Mouse (Mus musculus): Measurements from ENCODE around the gene Mecom.

DNA sequence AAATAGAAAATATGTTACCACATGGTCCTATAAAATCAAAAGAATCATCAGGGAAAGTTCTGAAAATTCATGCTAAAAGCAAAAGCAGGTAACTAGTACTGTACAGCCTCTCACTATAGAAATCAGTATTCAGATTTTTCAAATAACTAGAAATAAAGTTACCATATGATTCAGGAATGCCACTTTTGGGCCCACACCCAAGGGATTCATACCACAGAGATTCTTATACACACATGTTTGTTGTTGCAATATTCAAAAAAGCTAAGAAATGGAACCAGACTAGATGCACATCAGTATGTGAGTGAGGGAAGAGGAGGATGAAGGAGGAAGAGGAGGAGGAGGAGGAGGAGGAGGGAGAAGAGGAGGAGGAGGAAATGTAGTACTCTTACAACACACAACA lies 106.2 kb downstream of the Mecom start:
- TF ChIP-seq CTCF (conservative IDR thresholded peaks at IDR 0.05; ENCODE audit: low read length) (no peak), POU5F1 (IDR thresholded peaks at IDR 0.05; ENCODE audit: borderline replicate concordance, low read length) (no peak), NANOG (IDR thresholded peaks at IDR 0.05; ENCODE audit: borderline replicate concordance, low read length) (no peak)

All from E14TG2a.4 (cell line).